Mouse (Mus musculus): ENCODE data around the gene Macrod1. TPM values are rescaled to one million over a fixed set of nuclear protein-coding genes. Genes with fewer than 3 reads are reported as not detected.

Gene Macrod1
- polyA plus RNA-seq, 1 experiment from 2014 or later, result 3.3 TPM

GRCm38 (mm10) chr19:7064571-7064970 lies 8.0 kb downstream of the Macrod1 start:
- Histone ChIP-seq H3K9me3 (ENCODE audit: control insufficient read depth, low read length) (no peaks in the 10 kb centered on the region), H3K27ac (ENCODE audit: low read depth, low read length) (no peak overlapping the region), H3K4me1 (ENCODE audit: control insufficient read depth, insufficient read depth, low read length) (peaks cover 41% of the 10 kb centered on the region), H3K27me3 (ENCODE audit: control insufficient read depth, insufficient read depth, low read length) (peaks cover 15% of the 10 kb centered on the region), H3K36me3 (ENCODE audit: control insufficient read depth, insufficient read depth, low read length) (no peaks in the 10 kb centered on the region), H3K4me3 (ENCODE audit: low read depth, low read length) (no peak overlapping the region), H3K4me2 (ENCODE audit: low read depth) (no peak overlapping the region), H3K9ac (ENCODE audit: low read length) (no peak overlapping the region)
- ATAC-seq (ENCODE audit: insufficient read depth, low FRiP score, low TSS enrichment), result peak; percentile 54; the same call in 1 of the 2 replicates
- peak; percentile 89 for DNase-seq (ENCODE audit: low spot score)
- 2% methylated on average over 3 of the region's 3 CpGs for WGBS

GRCm38 (mm10) chr19:7066034-7066827 lies 9.6 kb downstream of the Macrod1 start:
- H3K4me2 ChIP-seq (ENCODE audit: low read depth), result no peak overlapping the region
- H3K9me3 ChIP-seq (ENCODE audit: control insufficient read depth, low read length), result no peaks in the 10 kb centered on the region
- H3K9ac ChIP-seq (ENCODE audit: low read length), result peak overlapping the region; percentile 8; the same call in 1 of the 2 replicates
- no peak overlapping the region for H3K27ac ChIP-seq (ENCODE audit: low read depth, low read length)
- H3K4me1 ChIP-seq (ENCODE audit: control insufficient read depth, insufficient read depth, low read length), result peaks cover 48% of the 10 kb centered on the region
- WGBS, result 33% methylated on average over 15 of the region's 15 CpGs
- peaks cover 20% of the 10 kb centered on the region for H3K27me3 ChIP-seq (ENCODE audit: control insufficient read depth, insufficient read depth, low read length)
- no peaks in the 10 kb centered on the region for H3K36me3 ChIP-seq (ENCODE audit: control insufficient read depth, insufficient read depth, low read length)
- no peak overlapping the region for H3K4me3 ChIP-seq (ENCODE audit: low read depth, low read length)
- ATAC-seq (ENCODE audit: insufficient read depth, low FRiP score, low TSS enrichment) (no peak), DNase-seq (ENCODE audit: low spot score) (peak; percentile 67)

- 36% methylated on average over 8 of the region's 8 CpGs for WGBS
- Histone ChIP-seq H3K27ac (ENCODE audit: low read depth, low read length) (no peak overlapping the region), H3K27me3 (ENCODE audit: control insufficient read depth, insufficient read depth, low read length) (peaks cover 22% of the 10 kb centered on the region)
Observed at GRCm38 (mm10) chr19:7066828-7067342, 10.3 kb downstream of the Macrod1 start.

GRCm38 (mm10) chr19:7067344-7068050 lies 10.9 kb downstream of the Macrod1 start:
- Histone ChIP-seq H3K4me2 (ENCODE audit: low read depth) (peak overlapping the region; percentile 10; the same call in 1 of the 2 replicates), H3K9ac (ENCODE audit: low read length) (no peak overlapping the region), H3K27me3 (ENCODE audit: control insufficient read depth, insufficient read depth, low read length) (peaks cover 28% of the 10 kb centered on the region), H3K36me3 (ENCODE audit: control insufficient read depth, insufficient read depth, low read length) (no peaks in the 10 kb centered on the region), H3K27ac (ENCODE audit: low read depth, low read length) (no peak overlapping the region), H3K4me1 (ENCODE audit: control insufficient read depth, insufficient read depth, low read length) (peaks cover 48% of the 10 kb centered on the region), H3K9me3 (ENCODE audit: control insufficient read depth, low read length) (no peaks in the 10 kb centered on the region), H3K4me3 (ENCODE audit: low read depth, low read length) (no peak overlapping the region)
- 48% methylated on average over 20 of the region's 20 CpGs for WGBS
- ATAC-seq (ENCODE audit: insufficient read depth, low FRiP score, low TSS enrichment), result 0 out of 2 replicates have a peak, but pooled peaks have one; percentile 0
- DNase-seq (ENCODE audit: low spot score), result no peak

More at GRCm38 (mm10) chr19:7066828-7067342, 10.3 kb downstream of the Macrod1 start:
- peaks cover 48% of the 10 kb centered on the region for H3K4me1 ChIP-seq (ENCODE audit: control insufficient read depth, insufficient read depth, low read length)
- no peaks in the 10 kb centered on the region for H3K9me3 ChIP-seq (ENCODE audit: control insufficient read depth, low read length)
- H3K9ac ChIP-seq (ENCODE audit: low read length), result peak overlapping the region; percentile 8; the same call in 1 of the 2 replicates
- DNase-seq (ENCODE audit: low spot score), result no peak
- ATAC-seq (ENCODE audit: insufficient read depth, low FRiP score, low TSS enrichment), result no peak
- no peaks in the 10 kb centered on the region for H3K36me3 ChIP-seq (ENCODE audit: control insufficient read depth, insufficient read depth, low read length)
- no peak overlapping the region for H3K4me3 ChIP-seq (ENCODE audit: low read depth, low read length)
- no peak overlapping the region for H3K4me2 ChIP-seq (ENCODE audit: low read depth)

GRCm38 (mm10) chr19:7068136-7068535 lies 11.5 kb downstream of the Macrod1 start:
- DNase-seq (ENCODE audit: low spot score) (peak; percentile 86), ATAC-seq (ENCODE audit: insufficient read depth, low FRiP score, low TSS enrichment) (peak; percentile 49)
- 3% methylated on average over 14 of the region's 14 CpGs for WGBS
- peaks cover 48% of the 10 kb centered on the region for H3K4me1 ChIP-seq (ENCODE audit: control insufficient read depth, insufficient read depth, low read length)
- no peak overlapping the region for H3K4me3 ChIP-seq (ENCODE audit: low read depth, low read length)
- H3K36me3 ChIP-seq (ENCODE audit: control insufficient read depth, insufficient read depth, low read length), result no peaks in the 10 kb centered on the region
- peak overlapping the region; percentile 10; the same call in 1 of the 2 replicates for H3K4me2 ChIP-seq (ENCODE audit: low read depth)
- no peak overlapping the region for H3K27ac ChIP-seq (ENCODE audit: low read depth, low read length)
- H3K9ac ChIP-seq (ENCODE audit: low read length), result no peak overlapping the region
- peaks cover 35% of the 10 kb centered on the region for H3K27me3 ChIP-seq (ENCODE audit: control insufficient read depth, insufficient read depth, low read length)
- no peaks in the 10 kb centered on the region for H3K9me3 ChIP-seq (ENCODE audit: control insufficient read depth, low read length)

- Histone ChIP-seq H3K4me2 (ENCODE audit: low read depth) (no peak overlapping the region), H3K4me3 (ENCODE audit: low read depth, low read length) (no peak overlapping the region), H3K9me3 (ENCODE audit: control insufficient read depth, low read length) (no peaks in the 10 kb centered on the region), H3K9ac (ENCODE audit: low read length) (no peak overlapping the region), H3K27me3 (ENCODE audit: control insufficient read depth, insufficient read depth, low read length) (peaks cover 36% of the 10 kb centered on the region), H3K36me3 (ENCODE audit: control insufficient read depth, insufficient read depth, low read length) (no peaks in the 10 kb centered on the region), H3K27ac (ENCODE audit: low read depth, low read length) (peak overlapping the region; percentile 54; the same call in 1 of the 2 replicates), H3K4me1 (ENCODE audit: control insufficient read depth, insufficient read depth, low read length) (peaks cover 48% of the 10 kb centered on the region)
- 38% methylated on average over 11 of the region's 11 CpGs for WGBS
- no peak for ATAC-seq (ENCODE audit: insufficient read depth, low FRiP score, low TSS enrichment)
- DNase-seq (ENCODE audit: low spot score), result peak; percentile 48
Observed at GRCm38 (mm10) chr19:7068661-7069531, 12.3 kb downstream of the Macrod1 start.

- no peaks in the 10 kb centered on the region for H3K36me3 ChIP-seq (ENCODE audit: control insufficient read depth, insufficient read depth, low read length)
- peak; percentile 71 for DNase-seq (ENCODE audit: low spot score)
- peaks cover 50% of the 10 kb centered on the region for H3K4me1 ChIP-seq (ENCODE audit: control insufficient read depth, insufficient read depth, low read length)
- peak overlapping the region; percentile 13 for H3K4me2 ChIP-seq (ENCODE audit: low read depth)
- H3K9ac ChIP-seq (ENCODE audit: low read length), result peak overlapping the region; percentile 31; the same call in 1 of the 2 replicates
- WGBS, result 1% methylated on average over 33 of the region's 35 CpGs
- ATAC-seq (ENCODE audit: insufficient read depth, low FRiP score, low TSS enrichment), result peak; percentile 39; the same call in 1 of the 2 replicates
- no peaks in the 10 kb centered on the region for H3K9me3 ChIP-seq (ENCODE audit: control insufficient read depth, low read length)
- H3K27me3 ChIP-seq (ENCODE audit: control insufficient read depth, insufficient read depth, low read length), result peaks cover 35% of the 10 kb centered on the region
- H3K27ac ChIP-seq (ENCODE audit: low read depth, low read length), result peak overlapping the region; percentile 54
- no peak overlapping the region for H3K4me3 ChIP-seq (ENCODE audit: low read depth, low read length)
Observed at GRCm38 (mm10) chr19:7069781-7070763, 13.5 kb downstream of the Macrod1 start.
